Mouse (Mus musculus) forebrain, embryonic 16.5 days (tissue): ENCODE results near the gene Erv3. TPM values are rescaled to one million over a fixed set of nuclear protein-coding genes. Genes with fewer than 3 reads are reported as not detected.

ENCODE experiments used
- ATAC-seq: fragments of 200-750 bp; cut with Nextera tagmentation; 2 replicates; pipeline ENCODE4 v1.8.0; 2017; ENCODE audit warnings: mild to moderate bottlenecking, moderate library complexity
- H3K27ac ChIP-seq: fragments of 300-500 bp; sonication (generic); 2 replicates; pipeline ENCODE4 v1.5.1; 2014; ENCODE audit warnings: low read length, control low read depth
- H3K27me3 ChIP-seq: fragments of 300-500 bp; sonication (generic); replicated peaks from 2 replicates; pipeline ENCODE4 v1.6.1; 2014; ENCODE audit warnings: low read length; ENCODE audit not compliant: control insufficient read depth, insufficient read depth
- H3K36me3 ChIP-seq: fragments of 300-500 bp; sonication (generic); 2 replicates; pipeline ENCODE4 v1.6.1; 2014; ENCODE audit not compliant: control insufficient read depth, insufficient read depth
- H3K4me1 ChIP-seq: fragments of 300-500 bp; sonication (generic); replicated peaks from 2 replicates; pipeline ENCODE4 v1.6.1; 2014; ENCODE audit warnings: low read length; ENCODE audit not compliant: control insufficient read depth, insufficient read depth
- H3K4me2 ChIP-seq: fragments of 300-500 bp; sonication (generic); 2 replicates; pipeline ENCODE4 v1.6.1; 2014; ENCODE audit warnings: mild to moderate bottlenecking, low read length, control low read depth
- H3K4me3 ChIP-seq: fragments of 300-500 bp; sonication (generic); replicated peaks from 2 replicates; pipeline ENCODE4 v1.5.1; 2014; ENCODE audit warnings: mild to moderate bottlenecking, low read length, control low read depth
- H3K9ac ChIP-seq: fragments of 300-500 bp; sonication (generic); replicated peaks from 2 replicates; pipeline ENCODE4 v1.6.1; 2014; ENCODE audit warnings: low read depth, low read length, control low read depth
- H3K9me3 ChIP-seq: fragments of 300-500 bp; sonication (generic); 2 replicates; pipeline ENCODE4 v1.6.1; 2016; ENCODE audit warnings: low read length; ENCODE audit not compliant: control insufficient read depth
- WGBS: fragments of 180-500 bp; shearing (Covaris S2); extraction: QIAGEN DNeasy Blood & Tissue Kit; methylation state at CpG from one replicate; pipeline ENCODE4 v1.1.7; 2014; 5-methylcytosine and 5-hydroxymethylcytosine counted together
- polyA plus RNA-seq: library from polyadenylated mRNA; unstranded; fragments of >200 nt; fragmentation: Nextera tagmentation; extraction: Ambion mirVana; gene quantifications from 2 replicates; pipeline ENCODE4 v1.2.1, GENCODE M21; 2015

Gene Erv3
- polyA plus RNA-seq, 1 experiment from 2014 or later = not detected

DNA sequence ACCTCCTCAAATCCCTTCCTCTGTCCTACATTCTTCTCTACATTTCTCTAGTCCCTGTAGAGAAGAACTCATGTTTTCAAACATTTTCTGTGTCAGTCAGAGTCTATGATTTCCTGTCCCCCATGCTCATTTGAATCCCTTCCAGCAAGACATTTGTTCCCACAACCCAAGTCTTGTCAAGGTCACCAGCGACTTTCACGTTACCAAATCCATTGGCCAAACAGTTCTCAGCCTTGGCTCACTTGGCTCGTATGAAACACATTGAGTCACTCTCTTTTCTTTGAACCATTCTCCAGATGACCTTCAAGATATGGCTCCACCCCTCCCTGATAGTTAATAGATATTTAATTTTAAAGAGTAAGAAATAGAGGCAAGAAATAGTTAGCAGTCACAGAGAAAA, 55.7 kb downstream of the Erv3 start:
- no peak for ATAC-seq
- Histone ChIP-seq H3K4me1 (no peaks in the 10 kb centered on the region), H3K9me3 (no peaks in the 10 kb centered on the region), H3K27ac (no peak overlapping the region), H3K36me3 (no peaks in the 10 kb centered on the region), H3K4me2 (no peak overlapping the region), H3K27me3 (no peaks in the 10 kb centered on the region), H3K4me3 (no peak overlapping the region), H3K9ac (no peak overlapping the region)
- 79% methylated on average over 3 of the region's 3 CpGs for WGBS

Other genes starting within 250 kb of the Erv3 start
- 204 and 205 TPM in 2 replicates for gene Prnp, start 50.2 kb upstream of the Erv3 start, polyA plus RNA-seq
- gene Prn, start 50.2 kb upstream of the Erv3 start, polyA plus RNA-seq = 0.48 TPM in 1 of 2 replicates, not detected in the other
- gene Prnd, start 91.1 kb upstream of the Erv3 start, polyA plus RNA-seq = 11.2 and 12.8 TPM in 2 replicates
- 27.4 and 32.1 TPM in 2 replicates for gene Rassf2, start 170.5 kb upstream of the Erv3 start, polyA plus RNA-seq